Mouse (Mus musculus): ENCODE data around the gene Dusp8. TPM values are rescaled to one million over a fixed set of nuclear protein-coding genes. Genes with fewer than 3 reads are reported as not detected.
A peak's percentile ranks its signal among the peaks of the same experiment; 100 is the strongest.

Gene Dusp8
- total RNA-seq, 2 experiments from 2014 or later = 1.1 TPM; not detected in 1

GRCm38 (mm10) chr7:142059024-142059423 is 36.6 kb downstream of the Dusp8 start:
- ATAC-seq (replicated peaks; ENCODE audit: low FRiP score, low TSS enrichment, poor library complexity, severe bottlenecking) = peak; percentile 38

GRCm38 (mm10) chr7:142057121-142057520 is 38.5 kb downstream of the Dusp8 start:
- ATAC-seq (replicated peaks; ENCODE audit: low FRiP score, low TSS enrichment, poor library complexity, severe bottlenecking) = no peak

- no peak for ATAC-seq (replicated peaks; ENCODE audit: low FRiP score, low TSS enrichment, poor library complexity, severe bottlenecking)
Measured at GRCm38 (mm10) chr7:142056601-142057061, 39.0 kb downstream of the Dusp8 start.

GRCm38 (mm10) chr7:142055431-142055830 is 40.2 kb downstream of the Dusp8 start:
- ATAC-seq (replicated peaks; ENCODE audit: low FRiP score, low TSS enrichment, poor library complexity, severe bottlenecking) = no peak

GRCm38 (mm10) chr7:142050536-142050935 is 45.1 kb downstream of the Dusp8 start:
- no peak for ATAC-seq (replicated peaks; ENCODE audit: low FRiP score, low TSS enrichment, poor library complexity, severe bottlenecking)

- no peak for ATAC-seq (replicated peaks; ENCODE audit: low FRiP score, low TSS enrichment, poor library complexity, severe bottlenecking)
Measured at GRCm38 (mm10) chr7:142045932-142046331, 49.7 kb downstream of the Dusp8 start.

GRCm38 (mm10) chr7:142045344-142045743 is 50.3 kb downstream of the Dusp8 start:
- ATAC-seq (replicated peaks; ENCODE audit: low FRiP score, low TSS enrichment, poor library complexity, severe bottlenecking) = no peak

GRCm38 (mm10) chr7:142040756-142041155 is 54.9 kb downstream of the Dusp8 start:
- ATAC-seq (replicated peaks; ENCODE audit: low FRiP score, low TSS enrichment, poor library complexity, severe bottlenecking) = no peak

GRCm38 (mm10) chr7:142037553-142038170 is 58.0 kb downstream of the Dusp8 start:
- ATAC-seq (replicated peaks; ENCODE audit: low FRiP score, low TSS enrichment, poor library complexity, severe bottlenecking) = peak; percentile 89

GRCm38 (mm10) chr7:142035048-142035811 is 60.4 kb downstream of the Dusp8 start:
- no peak for ATAC-seq (replicated peaks; ENCODE audit: low FRiP score, low TSS enrichment, poor library complexity, severe bottlenecking)

GRCm38 (mm10) chr7:142034198-142034597 is 61.4 kb downstream of the Dusp8 start:
- 0 out of 2 replicates have a peak, but pooled peaks have one; percentile 23 for ATAC-seq (replicated peaks; ENCODE audit: low FRiP score, low TSS enrichment, poor library complexity, severe bottlenecking)

GRCm38 (mm10) chr7:142030073-142030472 is 65.6 kb downstream of the Dusp8 start:
- ATAC-seq (replicated peaks; ENCODE audit: low FRiP score, low TSS enrichment, poor library complexity, severe bottlenecking) = no peak

Other genes with a start within 250 kb of the Dusp8 start
- gene Tollip, start 177.3 kb downstream of the Dusp8 start, total RNA-seq (2014; fragmentation: Nextera tagmentation) = 24.6 and 41.1 TPM in 2 replicates
- gene Tollip, start 177.3 kb downstream of the Dusp8 start, total RNA-seq (2017) = 25.2 and 27.0 TPM in 2 replicates
- not detected in 2 replicates for gene Brsk2, start 146.1 kb downstream of the Dusp8 start, total RNA-seq (2014; fragmentation: Nextera tagmentation)
- 0.05 TPM in 1 of 2 replicates, not detected in the other for gene Brsk2, start 146.1 kb downstream of the Dusp8 start, total RNA-seq (2017)
- gene Mob2, start 34.8 kb downstream of the Dusp8 start, total RNA-seq (2014; fragmentation: Nextera tagmentation) = 39.5 and 41.5 TPM in 2 replicates
- 36.2 and 37.3 TPM in 2 replicates for gene Mob2, start 34.8 kb downstream of the Dusp8 start, total RNA-seq (2017)
- gene Gm45618, start 24.9 kb upstream of the Dusp8 start, total RNA-seq (2014; fragmentation: Nextera tagmentation) = not detected in 2 replicates
- not detected in 2 replicates for gene Gm45618, start 24.9 kb upstream of the Dusp8 start, total RNA-seq (2017)
- gene Gm39115, start 40.2 kb upstream of the Dusp8 start, total RNA-seq (2014; fragmentation: Nextera tagmentation) = not detected in 2 replicates
- gene Gm39115, start 40.2 kb upstream of the Dusp8 start, total RNA-seq (2017) = not detected in 2 replicates
- not detected in 2 replicates for gene Gm45337, start 48.8 kb upstream of the Dusp8 start, total RNA-seq (2014; fragmentation: Nextera tagmentation)
- not detected in 2 replicates for gene Gm45337, start 48.8 kb upstream of the Dusp8 start, total RNA-seq (2017)
- not detected in 2 replicates for gene Gm29735, start 61.3 kb upstream of the Dusp8 start, total RNA-seq (2014; fragmentation: Nextera tagmentation)
- gene Gm29735, start 61.3 kb upstream of the Dusp8 start, total RNA-seq (2017) = not detected in 2 replicates
- not detected in 2 replicates for gene Gm4553, start 69.9 kb upstream of the Dusp8 start, total RNA-seq (2014; fragmentation: Nextera tagmentation)
- gene Gm4553, start 69.9 kb upstream of the Dusp8 start, total RNA-seq (2017) = not detected in 2 replicates
- gene Krtap5-2, start 80.2 kb upstream of the Dusp8 start, total RNA-seq (2014; fragmentation: Nextera tagmentation) = not detected in 2 replicates
- gene Krtap5-2, start 80.2 kb upstream of the Dusp8 start, total RNA-seq (2017) = not detected in 2 replicates
- gene Gm10153, start 94.5 kb upstream of the Dusp8 start, total RNA-seq (2014; fragmentation: Nextera tagmentation) = not detected in 2 replicates
- gene Gm10153, start 94.5 kb upstream of the Dusp8 start, total RNA-seq (2017) = not detected in 2 replicates
- not detected in 2 replicates for gene Krtap5-3, start 105.5 kb upstream of the Dusp8 start, total RNA-seq (2014; fragmentation: Nextera tagmentation)
- not detected in 2 replicates for gene Krtap5-3, start 105.5 kb upstream of the Dusp8 start, total RNA-seq (2017)
- not detected in 2 replicates for gene Gm7579, start 116.0 kb upstream of the Dusp8 start, total RNA-seq (2014; fragmentation: Nextera tagmentation)
- gene Gm7579, start 116.0 kb upstream of the Dusp8 start, total RNA-seq (2017) = not detected in 2 replicates
- not detected in 2 replicates for gene Krtap5-5, start 134.1 kb upstream of the Dusp8 start, total RNA-seq (2014; fragmentation: Nextera tagmentation)
- not detected in 2 replicates for gene Krtap5-5, start 134.1 kb upstream of the Dusp8 start, total RNA-seq (2017)
- not detected in 2 replicates for gene Gm40460, start 145.2 kb upstream of the Dusp8 start, total RNA-seq (2014; fragmentation: Nextera tagmentation)
- not detected in 2 replicates for gene Gm40460, start 145.2 kb upstream of the Dusp8 start, total RNA-seq (2017)
- not detected in 2 replicates for gene Gm2431, start 162.5 kb upstream of the Dusp8 start, total RNA-seq (2014; fragmentation: Nextera tagmentation)
- not detected in 2 replicates for gene Gm2431, start 162.5 kb upstream of the Dusp8 start, total RNA-seq (2017)
- not detected in 2 replicates for gene Gm4559, start 178.5 kb upstream of the Dusp8 start, total RNA-seq (2014; fragmentation: Nextera tagmentation)
- not detected in 2 replicates for gene Gm4559, start 178.5 kb upstream of the Dusp8 start, total RNA-seq (2017)
- not detected in 2 replicates for gene Krtap5-1, start 201.3 kb upstream of the Dusp8 start, total RNA-seq (2014; fragmentation: Nextera tagmentation)
- not detected in 2 replicates for gene Krtap5-1, start 201.3 kb upstream of the Dusp8 start, total RNA-seq (2017)
- not detected in 2 replicates for gene Krtap5-4, start 207.7 kb upstream of the Dusp8 start, total RNA-seq (2014; fragmentation: Nextera tagmentation)
- not detected in 2 replicates for gene Krtap5-4, start 207.7 kb upstream of the Dusp8 start, total RNA-seq (2017)

Data from megakaryocyte-erythroid progenitor cell, adult 5-6 weeks (primary cell).